Mouse (Mus musculus) olfactory bulb, adult 2 months (tissue): ENCODE measurements around the gene Fam124b. TPM values are rescaled to one million over a fixed set of nuclear protein-coding genes. Genes with fewer than 3 reads are reported as not detected.

ENCODE experiments used
- H3K27ac ChIP-seq: fragments of 200-500 bp; 2 replicates; pipeline ENCODE4 v1.5.1; 2012; ENCODE audit warnings: low read depth, low read length; ENCODE audit not compliant: insufficient read depth
- H3K4me1 ChIP-seq: fragments of 200-500 bp; 2 replicates; pipeline ENCODE4 v1.6.1; 2012; ENCODE audit warnings: low read length; ENCODE audit not compliant: control insufficient read depth, insufficient read depth
- H3K4me3 ChIP-seq: fragments of 200-500 bp; 2 replicates; pipeline ENCODE4 v1.5.1; 2012; ENCODE audit warnings: mild to moderate bottlenecking, low read depth, low read length, moderate library complexity; ENCODE audit not compliant: insufficient read depth
- CTCF ChIP-seq: fragments of 200-500 bp; IDR thresholded peaks from 2 replicates; pipeline ENCODE4 v1.5.1; 2012; ENCODE audit warnings: low read depth, mild to moderate bottlenecking, low read length, moderate library complexity; ENCODE audit not compliant: insufficient read depth
- POLR2A ChIP-seq: fragments of 200-500 bp; IDR thresholded peaks from 2 replicates; pipeline ENCODE4 v1.6.1; 2012; ENCODE audit warnings: mild to moderate bottlenecking, low read depth, low read length, moderate library complexity; ENCODE audit not compliant: insufficient read depth
- WGBS: fragments of 180-500 bp; shearing (Covaris S2); methylation state at CpG from one replicate; pipeline ENCODE4 v1.1.7; 2018; 5-methylcytosine and 5-hydroxymethylcytosine counted together
- polyA plus RNA-seq: library from polyadenylated mRNA; stranded (reverse); fragments of >200 nt; gene quantifications from 2 replicates; pipeline ENCODE4 v1.2.4, GENCODE M21; 2012; ENCODE audit warnings: low replicate concordance; ENCODE audit not compliant: missing spikeins, insufficient read depth, insufficient read length

Gene Fam124b
- not detected in 2 replicates for polyA plus RNA-seq

GRCm38 (mm10) chr1:80218268-80218667 is at the start of gene Fam124b:
TSS of gene Fam124b (minus strand) at chr1:80218473.
- WGBS, result 86% methylated on average over 6 of the region's 6 CpGs
- no peak within 1 kb of the TSS for H3K4me3 ChIP-seq
- H3K27ac ChIP-seq, result no peak within 1 kb of the TSS
- TF ChIP-seq CTCF (no peak), POLR2A (no peak)
- peaks cover 5% of the 10 kb centered on the region; the same call in 1 of the 2 replicates for H3K4me1 ChIP-seq

- Histone ChIP-seq H3K27ac (no peak overlapping the region), H3K4me3 (no peak overlapping the region), H3K4me1 (no peaks in the 10 kb centered on the region)
- no peak for TF ChIP-seq CTCF
- TF ChIP-seq POLR2A, result no peak
- WGBS, result 82% methylated on average over 1 of the region's 1 CpGs
These were observed 42.2 kb upstream of the Fam124b start for GRCm38 (mm10) chr1:80260443-80260842.

- no peak for TF ChIP-seq CTCF
- Histone ChIP-seq H3K27ac (no peak overlapping the region), H3K4me3 (no peak overlapping the region), H3K4me1 (no peaks in the 10 kb centered on the region)
- WGBS, result 78% methylated on average over 4 of the region's 4 CpGs
These were observed 40.4 kb upstream of the Fam124b start for GRCm38 (mm10) chr1:80258632-80259031.

GRCm38 (mm10) chr1:80253309-80253708 is 35.0 kb upstream of the Fam124b start:
- no peak overlapping the region for H3K27ac ChIP-seq
- no peak overlapping the region for H3K4me3 ChIP-seq
- no peak for TF ChIP-seq POLR2A
- TF ChIP-seq CTCF, result no peak

GRCm38 (mm10) chr1:80250247-80250646 is 32.0 kb upstream of the Fam124b start:
- WGBS, result 96% methylated on average over 5 of the region's 5 CpGs

More at GRCm38 (mm10) chr1:80253309-80253708, 35.0 kb upstream of the Fam124b start:
- H3K4me1 ChIP-seq, result no peaks in the 10 kb centered on the region

GRCm38 (mm10) chr1:80247131-80247530 is 28.9 kb upstream of the Fam124b start:
- H3K27ac ChIP-seq, result no peak overlapping the region
- TF ChIP-seq POLR2A (no peak), CTCF (no peak)
- no peak overlapping the region for H3K4me3 ChIP-seq
- no peaks in the 10 kb centered on the region for H3K4me1 ChIP-seq

More at GRCm38 (mm10) chr1:80250247-80250646, 32.0 kb upstream of the Fam124b start:
- no peak overlapping the region for H3K27ac ChIP-seq
- H3K4me1 ChIP-seq, result no peaks in the 10 kb centered on the region
- TF ChIP-seq POLR2A (no peak), CTCF (no peak)
- H3K4me3 ChIP-seq, result no peak overlapping the region

- TF ChIP-seq POLR2A (no peak), CTCF (no peak)
- peaks cover 4% of the 10 kb centered on the region for H3K4me1 ChIP-seq
- no peak overlapping the region for H3K4me3 ChIP-seq
- WGBS, result 66% methylated on average over 3 of the region's 3 CpGs
- no peak overlapping the region for H3K27ac ChIP-seq
These were observed 25.9 kb upstream of the Fam124b start for GRCm38 (mm10) chr1:80244123-80244522.

- 97% methylated on average over 6 of the region's 6 CpGs for WGBS
- peaks cover 8% of the 10 kb centered on the region for H3K4me1 ChIP-seq
- TF ChIP-seq POLR2A (no peak), CTCF (no peak)
- no peak overlapping the region for H3K27ac ChIP-seq
- H3K4me3 ChIP-seq, result no peak overlapping the region
These were observed 23.3 kb upstream of the Fam124b start for GRCm38 (mm10) chr1:80241579-80241978.

GRCm38 (mm10) chr1:80240017-80240660 is 21.9 kb upstream of the Fam124b start:
- 28% methylated on average over 12 of the region's 12 CpGs for WGBS
- no peak for TF ChIP-seq CTCF
- TF ChIP-seq POLR2A, result no peak
- H3K4me3 ChIP-seq, result no peak overlapping the region
- no peak overlapping the region for H3K27ac ChIP-seq
- H3K4me1 ChIP-seq, result peaks cover 8% of the 10 kb centered on the region
